Mouse (Mus musculus) layer of hippocampus, postnatal 14 days (tissue): ENCODE data around the gene Slc34a3. TPM values are rescaled to one million over a fixed set of nuclear protein-coding genes. Genes with fewer than 3 reads are reported as not detected.
A peak's percentile ranks its signal among the peaks of the same experiment; 100 is the strongest.

ENCODE experiments used
- DNase-seq, 2 experiments: peaks; one replicate each; pipeline ENCODE4 v3.0.0; 2021 to 2022; ENCODE audit warnings: low spot score in 2 of 2, mixed read lengths in 1 of 2
- total RNA-seq, 2 experiments: library from RNA; stranded (reverse); gene quantifications; 2 replicates each; pipeline ENCODE4 v1.2.3; 2021

The Slc34a3 gene
- total RNA-seq, 2 experiments from 2014 or later: not detected

GRCm38 (mm10) chr2:25226864-25227263 lies 7.3 kb downstream of the Slc34a3 start:
- peak; percentile 59 to 78 for DNase-seq

GRCm38 (mm10) chr2:25225811-25226379 lies 8.3 kb downstream of the Slc34a3 start:
- DNase-seq: no peak

DNA sequence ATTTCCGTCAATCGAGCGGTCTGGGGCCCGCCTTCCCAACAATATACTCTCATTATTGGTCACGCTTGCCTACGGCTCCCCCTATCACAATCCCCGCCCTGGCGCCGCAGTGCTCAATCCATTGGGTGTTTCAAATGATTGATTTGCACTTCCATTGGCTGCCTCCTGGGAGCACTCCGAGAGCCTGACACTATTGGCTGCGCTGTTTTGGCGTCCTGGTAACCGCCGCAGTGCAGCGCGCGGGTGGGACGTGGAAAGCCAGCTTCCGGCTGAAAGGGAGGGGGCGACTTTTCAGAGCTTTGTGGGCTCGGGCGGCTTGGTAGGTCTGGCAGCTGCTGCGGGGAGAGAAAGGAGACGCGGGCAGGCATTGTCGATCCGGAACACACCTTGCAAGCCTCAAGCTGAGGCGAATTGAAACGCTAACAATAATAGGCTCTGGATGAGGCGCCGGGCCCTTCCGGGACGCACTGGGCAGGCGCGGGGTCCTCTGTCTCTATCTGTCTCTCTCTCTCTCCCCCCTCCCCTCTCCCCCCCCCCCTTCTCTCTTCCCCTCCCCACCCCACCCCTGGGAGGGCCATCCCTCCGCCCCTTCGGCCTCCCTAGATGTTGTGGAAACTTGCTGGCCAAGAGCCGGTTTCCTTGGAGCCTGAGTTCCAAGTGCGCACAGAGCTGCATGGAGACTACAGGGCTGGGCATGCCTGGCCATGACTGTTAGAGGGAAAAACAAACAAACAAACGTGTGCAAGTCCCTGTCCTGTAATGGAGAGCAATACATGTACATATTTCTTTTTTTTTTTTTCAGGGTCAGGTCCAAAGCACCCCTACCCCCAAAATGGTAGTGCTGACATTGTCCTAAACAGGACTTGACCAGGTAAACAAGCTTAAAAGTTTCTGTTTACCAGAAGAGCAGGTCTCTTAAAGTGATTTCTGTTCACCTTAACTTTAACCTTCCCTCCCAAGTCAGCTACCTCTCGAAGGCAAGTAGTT lies 9.1 kb downstream of the Slc34a3 start:
- peak; percentile 98 to 100 for DNase-seq

DNA sequence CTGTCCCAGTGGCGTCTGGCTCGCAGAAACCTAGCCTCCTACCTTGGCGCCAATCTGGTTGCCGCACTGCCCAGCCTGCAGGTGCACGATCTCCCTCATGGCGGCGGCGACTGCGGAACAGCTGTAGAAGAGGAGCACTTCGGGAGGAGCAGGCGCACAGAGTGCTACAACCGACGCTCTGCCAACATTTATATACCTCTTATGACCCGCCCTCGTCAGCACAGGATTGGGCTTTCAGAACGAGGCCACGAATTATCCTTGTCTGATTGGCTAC lies 9.7 kb downstream of the Slc34a3 start, which contains the start of gene Tubb4b:
Tubb4b (minus strand) TSS at position 211 of the 274 bp plus-strand sequence.
- DNase-seq: no peak

DNA sequence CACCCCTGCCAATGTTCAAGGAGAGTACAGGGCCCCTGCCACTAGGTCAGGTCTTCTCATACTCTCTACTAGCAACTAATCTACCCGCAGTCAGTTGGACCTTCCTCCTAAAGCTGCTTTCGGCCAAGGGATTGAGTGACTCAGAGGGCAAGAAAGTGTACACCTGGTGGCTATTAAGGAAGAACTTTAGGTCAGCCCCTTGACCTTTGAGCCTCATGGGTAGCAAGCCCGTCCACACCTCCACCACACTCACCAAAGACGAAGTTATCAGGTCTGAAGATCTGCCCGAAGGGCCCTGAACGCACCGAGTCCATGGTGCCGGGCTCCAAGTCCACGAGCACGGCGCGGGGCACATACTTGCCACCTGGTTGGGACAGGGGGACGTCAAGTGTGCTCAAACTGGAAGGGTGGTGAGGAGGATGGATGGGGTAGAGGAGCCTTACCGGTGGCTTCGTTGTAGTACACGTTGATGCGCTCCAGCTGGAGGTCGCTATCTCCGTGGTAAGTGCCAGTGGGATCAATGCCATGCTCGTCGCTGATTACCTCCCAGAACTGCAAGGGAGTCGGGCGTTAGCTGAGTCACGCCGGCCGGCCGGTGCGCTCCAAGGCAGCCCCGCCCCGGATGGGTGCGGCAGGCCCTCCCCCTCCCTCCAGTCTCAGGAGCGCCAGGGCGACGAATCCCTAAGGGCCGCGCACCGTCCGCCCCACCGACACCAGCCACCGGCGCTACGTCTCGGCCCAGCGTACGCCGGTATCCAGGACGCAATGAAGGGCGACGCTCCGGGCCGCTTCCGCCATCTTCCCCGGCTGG lies 10.3 kb downstream of the Slc34a3 start:
- DNase-seq: no peak

DNA sequence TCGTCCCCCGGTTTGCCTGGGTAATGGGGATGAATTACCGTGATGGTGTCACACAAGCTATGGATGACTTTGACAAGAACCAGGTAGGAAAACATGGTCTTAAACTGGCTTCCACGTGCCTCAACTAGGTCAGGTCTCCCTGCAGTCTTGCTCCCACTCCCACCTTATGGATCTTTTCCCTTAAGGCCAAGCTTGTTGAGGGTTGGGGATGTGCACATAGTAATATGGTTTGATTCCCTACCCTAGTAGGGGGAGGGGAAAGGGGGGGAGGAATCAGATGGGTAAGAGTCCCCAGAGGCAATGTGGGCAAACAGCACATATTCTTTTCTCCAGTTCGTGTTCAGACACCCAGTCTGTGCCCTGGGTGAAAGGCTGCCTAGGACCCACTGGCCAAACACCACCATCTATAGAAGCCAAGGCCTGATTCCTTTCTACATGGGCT lies 12.8 kb downstream of the Slc34a3 start:
- no peak for DNase-seq

- DNase-seq: no peak
These were observed 15.7 kb downstream of the Slc34a3 start, which contains the start of gene Fam166a for GRCm38 (mm10) chr2:25218445-25218844. Fam166a (plus strand) TSS chr2:25218745.

GRCm38 (mm10) chr2:25217666-25218065 lies 16.5 kb downstream of the Slc34a3 start:
- no peak for DNase-seq

- DNase-seq: no peak
These were observed 19.7 kb downstream of the Slc34a3 start, which contains the start of gene Stpg3 for GRCm38 (mm10) chr2:25214444-25214843. Stpg3 (minus strand) TSS chr2:25214637.

GRCm38 (mm10) chr2:25213266-25213865 lies 20.8 kb downstream of the Slc34a3 start:
- no peak for DNase-seq

- peak; percentile 81 to 84 for DNase-seq
These were observed 23.0 kb downstream of the Slc34a3 start, which contains the start of gene Nelfb for GRCm38 (mm10) chr2:25211121-25211670. Nelfb (minus strand) TSS chr2:25211489.

GRCm38 (mm10) chr2:25210686-25211085 lies 23.5 kb downstream of the Slc34a3 start:
- no peak for DNase-seq

DNA sequence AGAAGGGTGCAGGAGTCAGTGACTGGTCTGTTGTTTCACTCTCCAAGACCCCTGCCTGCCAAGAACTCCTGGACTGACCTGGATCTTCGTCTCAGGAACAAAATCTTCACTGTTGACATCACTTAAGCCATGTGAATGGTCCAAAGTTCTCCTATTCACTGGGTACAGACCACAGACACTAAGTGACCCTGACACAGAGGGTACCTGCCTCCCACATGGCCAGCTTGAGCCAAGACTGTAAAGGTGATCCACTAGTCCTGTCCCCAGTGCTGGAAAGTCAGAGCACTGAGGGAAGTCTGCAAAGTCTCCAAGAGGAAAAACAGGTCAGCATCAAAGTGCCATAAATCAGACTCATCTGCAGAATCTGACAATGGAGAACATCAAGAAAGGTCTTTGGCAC lies 26.6 kb downstream of the Slc34a3 start:
- DNase-seq: no peak

DNA sequence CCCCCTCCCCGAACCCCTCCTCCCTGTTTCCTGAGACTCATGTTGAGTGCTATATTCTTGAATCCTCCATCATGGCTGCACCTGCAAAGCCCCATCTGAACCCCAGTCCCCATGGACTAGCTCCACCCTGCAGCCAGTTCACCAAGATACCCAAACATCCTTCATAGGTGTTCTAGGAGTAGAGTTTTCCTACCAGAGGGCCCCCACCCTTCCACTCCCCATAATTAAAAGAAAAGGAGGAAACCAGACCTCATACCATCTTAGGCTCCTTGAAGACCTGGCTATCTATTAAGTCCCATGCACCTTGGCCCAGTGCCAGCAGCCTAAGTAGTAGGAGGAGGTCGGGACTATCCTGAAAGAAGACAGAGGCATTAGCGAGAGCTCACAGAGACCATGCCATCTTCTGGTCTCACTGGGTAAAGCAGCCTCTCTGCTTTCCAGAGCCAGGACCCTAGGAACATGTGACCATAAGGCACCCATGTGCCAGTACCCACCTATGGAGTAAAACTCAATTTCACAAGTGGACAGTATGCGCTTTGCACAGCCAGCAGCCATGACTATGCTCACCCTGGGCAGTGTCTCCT lies 30.4 kb downstream of the Slc34a3 start:
- DNase-seq: no peak

- no peak for DNase-seq
These were observed 33.5 kb downstream of the Slc34a3 start for GRCm38 (mm10) chr2:25200631-25201030.

DNA sequence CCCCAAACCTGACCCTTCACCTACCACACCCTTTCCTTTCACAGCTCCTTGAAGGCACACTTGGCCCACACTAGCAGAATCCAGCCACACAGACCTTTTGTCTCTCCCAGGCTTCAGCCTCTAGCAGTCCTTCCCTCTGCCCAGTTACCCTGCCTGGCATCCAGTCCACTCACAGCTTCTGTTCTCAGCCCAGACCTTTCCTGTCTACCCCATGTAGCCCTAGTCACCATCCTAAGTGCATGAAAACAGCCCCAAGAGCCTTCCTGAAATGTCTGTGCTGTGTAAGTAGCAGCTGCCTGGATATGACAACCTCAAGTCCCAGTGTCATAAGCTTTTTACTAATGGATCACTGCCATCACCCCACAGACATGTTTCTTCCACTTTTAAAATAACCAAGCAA lies 36.2 kb downstream of the Slc34a3 start:
- DNase-seq: no peak

GRCm38 (mm10) chr2:25197191-25197590 lies 37.0 kb downstream of the Slc34a3 start:
- no peak for DNase-seq

- DNase-seq: no peak
These were observed 37.8 kb downstream of the Slc34a3 start, which contains the start of gene Tor4a for GRCm38 (mm10) chr2:25196172-25196954. Tor4a (minus strand) TSS chr2:25196886.
